Mouse (Mus musculus) spleen, adult 2 months (tissue): ENCODE measurements around the gene Arid1a.

Source experiments
- CTCF ChIP-seq: fragments of 200-500 bp; IDR thresholded peaks from 2 replicates; pipeline ENCODE4 v1.5.1; 2011; ENCODE audit warnings: mild to moderate bottlenecking, inconsistent platforms; ENCODE audit not compliant: insufficient read depth, insufficient read length, insufficient replicate concordance; ENCODE audit errors: extremely low read depth
- POLR2A ChIP-seq: fragments of 200-500 bp; IDR thresholded peaks from 2 replicates; pipeline ENCODE4 v1.6.1; 2011; ENCODE audit warnings: low read depth, low read length, inconsistent platforms

DNA sequence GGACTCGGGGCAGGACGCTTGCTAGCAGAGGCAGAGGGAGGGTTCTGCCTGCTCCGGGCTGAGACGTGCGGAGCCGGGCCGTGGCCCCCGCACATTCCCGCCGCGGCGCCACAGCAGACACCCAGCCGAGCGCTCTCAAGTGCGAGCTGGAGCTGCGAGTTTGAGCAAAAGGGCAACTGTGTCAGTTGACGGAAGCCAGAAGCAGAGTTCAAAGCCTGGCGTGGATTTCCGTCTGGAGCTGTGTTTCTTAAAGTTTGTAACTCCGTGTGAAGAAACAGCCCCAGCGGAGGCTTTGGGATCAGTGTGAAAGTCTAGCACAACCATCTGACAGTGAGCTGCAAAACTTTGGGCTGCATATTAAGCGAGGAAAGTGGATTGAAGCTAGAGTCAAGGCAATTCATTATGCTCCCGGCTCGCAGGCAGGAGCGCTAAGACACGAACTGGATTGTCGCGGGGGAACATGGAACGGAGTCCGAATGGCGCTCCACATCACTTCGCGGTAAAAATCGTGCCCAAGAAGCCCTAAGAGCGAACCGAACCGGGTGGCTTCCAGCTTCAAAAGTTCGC lies 783 bp upstream of the Arid1a start:
- TF ChIP-seq POLR2A (peak; percentile 87), CTCF (no peak)
